Mouse (Mus musculus) spleen, postnatal 36 days (tissue): ENCODE results near the gene Banp.

Source experiments
- DNase-seq, 2 experiments: peaks; one replicate each; pipeline ENCODE4 v3.0.0; 2022; ENCODE audit warnings: low spot score in 2 of 2, mixed read lengths in 1 of 2

The Banp gene

GRCm38 (mm10) chr8:122058951-122059350 is 109.4 kb downstream of the Banp start:
- DNase-seq, result no peak

- no peak for DNase-seq
Observed at GRCm38 (mm10) chr8:122062508-122063223, 113.1 kb downstream of the Banp start.

DNA sequence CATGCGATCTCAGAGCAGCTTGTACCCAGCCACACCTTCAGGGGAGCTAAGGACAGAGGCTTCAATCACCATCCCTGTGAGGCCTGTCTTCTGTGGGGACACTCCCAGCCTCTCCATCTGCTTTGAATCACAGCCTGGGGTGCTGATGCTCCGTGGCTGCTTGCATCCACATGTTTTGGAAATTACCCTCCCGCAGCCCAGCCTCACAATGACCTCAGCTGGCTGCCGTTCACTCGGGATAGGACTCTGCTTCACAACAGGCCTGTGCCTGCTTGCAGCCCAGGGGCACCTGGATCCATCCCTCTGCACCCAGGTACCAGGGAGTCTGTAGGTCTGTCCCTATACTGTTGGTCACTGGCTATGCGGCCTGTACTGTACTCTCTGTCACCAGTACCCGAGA is 114.8 kb downstream of the Banp start:
- no peak for DNase-seq

DNA sequence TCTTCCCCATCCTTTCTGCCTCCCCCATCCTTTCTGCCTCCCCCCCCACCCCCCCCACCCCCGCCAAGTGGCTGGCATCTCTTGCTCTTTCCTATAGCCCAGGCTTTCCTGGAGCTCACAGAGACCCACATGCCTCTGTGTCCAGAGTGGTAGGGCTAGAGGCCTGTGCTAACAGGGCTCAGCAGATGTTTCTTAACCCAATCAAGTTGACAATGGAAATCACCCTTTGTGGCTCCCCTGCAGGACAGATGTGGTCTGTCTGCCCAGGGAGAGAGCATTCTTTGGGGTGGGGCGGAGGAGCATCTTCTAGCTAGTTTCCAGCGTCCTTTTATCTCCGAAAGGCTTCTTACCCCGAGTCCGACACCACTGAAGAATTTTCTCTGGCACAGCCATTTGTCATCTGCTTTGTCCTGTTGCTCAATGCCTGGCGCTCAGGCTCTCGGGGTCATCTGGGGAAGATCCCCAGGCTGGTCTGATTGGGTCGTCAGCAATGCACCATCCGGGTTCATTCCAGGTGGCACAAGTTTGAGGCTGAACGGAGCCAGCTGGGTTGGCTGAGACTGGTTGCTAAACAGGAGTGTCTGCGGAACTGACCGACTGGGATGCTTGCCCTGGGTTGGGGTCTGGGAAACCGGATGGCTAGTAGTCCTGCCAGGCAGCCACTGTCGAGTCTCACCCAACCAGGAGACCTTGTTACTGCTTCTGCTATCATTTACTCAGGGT is 118.4 kb downstream of the Banp start:
- DNase-seq, result no peak

GRCm38 (mm10) chr8:122068609-122069008 is 119.1 kb downstream of the Banp start:
- no peak for DNase-seq

- no peak for DNase-seq
Observed at GRCm38 (mm10) chr8:122069281-122069680, 119.7 kb downstream of the Banp start.

GRCm38 (mm10) chr8:122071193-122071592 is 121.6 kb downstream of the Banp start:
- DNase-seq, result no peak

DNA sequence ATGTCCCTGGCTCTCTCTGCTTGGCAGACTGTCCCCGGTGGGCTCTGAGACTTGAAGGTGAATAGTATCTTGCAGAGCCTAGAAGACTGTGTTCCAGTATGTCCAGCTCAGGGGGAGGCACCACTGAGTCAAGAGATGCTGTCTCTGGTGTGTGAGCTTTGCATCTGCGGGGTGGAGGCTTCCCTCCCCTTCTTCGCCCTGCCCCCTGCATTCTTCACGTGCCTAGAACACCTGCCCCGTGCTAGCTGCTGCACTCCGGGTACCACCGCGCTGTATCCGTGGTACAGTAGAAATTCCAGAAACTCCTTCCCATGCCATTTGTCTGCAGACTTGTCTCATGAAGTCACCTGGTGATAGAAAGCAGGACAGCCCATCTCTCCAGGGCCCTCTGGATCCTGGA is 124.4 kb downstream of the Banp start:
- DNase-seq, result no peak

DNA sequence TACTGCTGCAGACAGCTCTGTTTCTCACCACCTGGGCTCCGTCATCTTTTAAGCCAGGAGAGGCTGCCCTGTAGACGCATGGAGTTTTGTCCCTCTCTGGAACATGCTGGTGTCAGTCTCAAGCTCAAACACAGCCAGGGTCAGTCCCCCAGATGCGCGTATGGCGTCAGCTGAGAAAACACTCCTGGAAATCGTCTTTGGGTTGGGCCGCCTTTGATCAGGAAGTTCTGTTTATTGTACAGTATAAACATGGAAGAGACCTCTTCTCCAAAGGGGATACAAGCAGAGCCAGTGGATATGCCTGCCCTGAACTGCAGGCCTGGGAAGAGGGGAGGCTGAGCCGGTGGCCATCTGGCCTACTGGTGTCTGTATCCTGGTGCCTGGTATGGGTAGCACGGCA is 124.9 kb downstream of the Banp start:
- DNase-seq, result no peak

- no peak for DNase-seq
Observed at GRCm38 (mm10) chr8:122074977-122075376, 125.4 kb downstream of the Banp start.

GRCm38 (mm10) chr8:122076183-122076842 is 126.8 kb downstream of the Banp start:
- DNase-seq, result no peak

- DNase-seq, result no peak
Observed at GRCm38 (mm10) chr8:122078321-122078720, 128.8 kb downstream of the Banp start.
